Mouse (Mus musculus) olfactory bulb, adult 2 months (tissue): ENCODE measurements around the gene Phkg2. TPM values are rescaled to one million over a fixed set of nuclear protein-coding genes. Genes with fewer than 3 reads are reported as not detected.

Experiments used
- H3K27ac ChIP-seq: fragments of 200-500 bp; 2 replicates; pipeline ENCODE4 v1.5.1; 2012; ENCODE audit warnings: low read depth, low read length; ENCODE audit not compliant: insufficient read depth
- H3K4me1 ChIP-seq: fragments of 200-500 bp; 2 replicates; pipeline ENCODE4 v1.6.1; 2012; ENCODE audit warnings: low read length; ENCODE audit not compliant: control insufficient read depth, insufficient read depth
- H3K4me3 ChIP-seq: fragments of 200-500 bp; 2 replicates; pipeline ENCODE4 v1.5.1; 2012; ENCODE audit warnings: mild to moderate bottlenecking, low read depth, low read length, moderate library complexity; ENCODE audit not compliant: insufficient read depth
- CTCF ChIP-seq: fragments of 200-500 bp; IDR thresholded peaks from 2 replicates; pipeline ENCODE4 v1.5.1; 2012; ENCODE audit warnings: low read depth, mild to moderate bottlenecking, low read length, moderate library complexity; ENCODE audit not compliant: insufficient read depth
- POLR2A ChIP-seq: fragments of 200-500 bp; IDR thresholded peaks from 2 replicates; pipeline ENCODE4 v1.6.1; 2012; ENCODE audit warnings: mild to moderate bottlenecking, low read depth, low read length, moderate library complexity; ENCODE audit not compliant: insufficient read depth
- WGBS: fragments of 180-500 bp; shearing (Covaris S2); methylation state at CpG from one replicate; pipeline ENCODE4 v1.1.7; 2018; 5-methylcytosine and 5-hydroxymethylcytosine counted together
- polyA plus RNA-seq: library from polyadenylated mRNA; stranded (reverse); fragments of >200 nt; gene quantifications from 2 replicates; pipeline ENCODE4 v1.2.4, GENCODE M21; 2012; ENCODE audit warnings: low replicate concordance; ENCODE audit not compliant: missing spikeins, insufficient read depth, insufficient read length

Gene Phkg2
- polyA plus RNA-seq, 1 experiment: not detected

DNA sequence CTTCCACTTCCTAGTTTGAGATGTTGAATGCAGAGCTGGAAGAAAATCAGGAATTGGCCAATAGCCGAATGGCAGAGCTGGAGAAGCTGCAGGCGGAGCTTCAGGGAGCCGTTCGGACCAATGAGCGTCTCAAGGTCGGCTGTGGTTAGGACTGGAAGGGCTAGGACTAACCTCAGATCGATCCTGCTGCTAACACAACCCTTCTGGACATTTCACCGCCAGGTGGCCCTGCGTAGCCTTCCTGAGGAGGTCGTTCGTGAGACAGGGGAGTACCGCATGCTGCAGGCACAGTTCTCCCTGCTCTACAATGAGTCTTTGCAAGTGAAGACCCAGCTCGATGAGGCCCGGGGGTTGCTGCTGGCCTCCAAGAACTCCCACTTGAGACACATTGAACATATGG lies 19.4 kb downstream of the Phkg2 start:
- peaks cover 20% of the 10 kb centered on the region for H3K4me1 ChIP-seq
- 88% methylated on average over 14 of the region's 14 CpGs for WGBS

DNA sequence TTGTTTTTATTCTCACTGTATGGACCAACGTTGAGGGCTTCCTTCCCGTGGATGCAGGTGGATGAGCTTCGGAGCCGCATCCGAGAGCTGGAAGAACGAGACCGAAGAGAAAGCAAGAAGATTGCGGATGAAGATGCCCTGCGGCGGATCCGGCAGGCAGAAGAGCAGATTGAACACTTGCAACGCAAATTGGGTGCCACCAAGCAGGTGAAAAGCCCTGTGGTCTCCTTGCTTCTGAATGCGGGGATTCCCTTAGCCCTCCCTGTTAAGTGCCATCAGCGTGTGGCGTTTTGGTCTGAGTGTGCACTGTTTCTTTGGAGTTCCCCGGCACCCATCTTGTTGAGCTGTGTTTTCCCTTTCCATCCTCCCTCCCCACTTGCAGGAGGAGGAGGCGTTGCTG lies 23.6 kb downstream of the Phkg2 start:
- H3K4me1 ChIP-seq: no peaks in the 10 kb centered on the region; the same call in 1 of the 2 replicates
- no peak overlapping the region for H3K4me3 ChIP-seq
- 94% methylated on average over 17 of the region's 17 CpGs for WGBS
- TF ChIP-seq CTCF: no peak
- TF ChIP-seq POLR2A: no peak
- H3K27ac ChIP-seq: no peak overlapping the region

More for the DNA sequence above, 19.4 kb downstream of the Phkg2 start:
- Histone ChIP-seq H3K4me3 (no peak overlapping the region), H3K27ac (no peak overlapping the region)
- TF ChIP-seq POLR2A (no peak), CTCF (no peak)

DNA sequence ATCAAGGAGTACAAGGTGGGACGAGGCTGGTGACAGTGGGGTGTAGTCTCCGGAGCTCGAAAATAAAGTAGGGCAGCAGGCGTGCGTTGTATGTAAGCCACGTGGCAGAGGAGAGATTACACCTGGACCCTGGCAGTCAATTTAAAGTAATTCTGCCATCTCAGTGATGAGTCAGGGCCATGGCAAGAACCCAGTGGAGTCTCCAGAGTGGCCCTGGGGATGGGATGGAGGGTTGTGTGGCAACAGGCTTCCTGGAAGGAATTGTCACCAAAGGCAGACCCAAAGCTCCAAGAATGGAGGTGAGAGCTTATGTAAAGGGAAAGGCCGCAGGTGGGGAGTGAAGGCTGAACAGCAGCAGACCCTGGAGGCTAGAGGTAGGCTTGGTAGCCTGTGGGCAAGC lies 27.5 kb downstream of the Phkg2 start:
- TF ChIP-seq POLR2A (no peak), CTCF (no peak)
- no peak overlapping the region for H3K4me3 ChIP-seq
- 94% methylated on average over 7 of the region's 7 CpGs for whole genome bisulfite sequencing
- no peak overlapping the region for H3K27ac ChIP-seq
- H3K4me1 ChIP-seq: no peaks in the 10 kb centered on the region

- Histone ChIP-seq H3K27ac (no peak overlapping the region), H3K4me1 (no peaks in the 10 kb centered on the region), H3K4me3 (no peak overlapping the region)
- 83% methylated on average over 4 of the region's 4 CpGs for WGBS
- TF ChIP-seq POLR2A (no peak), CTCF (no peak)
Observed at GRCm38 (mm10) chr7:127601735-127602134, 28.6 kb downstream of the Phkg2 start.

DNA sequence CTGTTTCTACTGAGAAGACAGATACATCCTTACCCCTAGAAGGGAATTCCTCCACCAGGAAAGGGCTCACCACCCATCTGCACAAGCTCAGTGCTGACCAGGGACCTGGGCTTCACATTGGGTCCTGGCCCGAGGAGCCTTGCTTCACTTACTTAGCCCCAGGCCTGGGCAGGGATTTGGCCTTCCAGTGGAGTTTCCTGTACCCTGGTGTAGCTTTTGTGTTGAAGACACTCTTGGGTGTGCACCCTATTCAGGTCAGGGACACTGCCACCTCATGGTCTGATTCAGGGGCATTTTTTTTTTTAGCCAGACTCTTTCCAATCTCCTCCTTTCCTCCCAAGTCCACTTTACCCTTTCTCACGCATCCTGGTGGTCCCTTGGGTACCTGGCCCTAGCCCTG lies 29.8 kb downstream of the Phkg2 start:
- Histone ChIP-seq H3K27ac (no peak overlapping the region), H3K4me3 (no peak overlapping the region), H3K4me1 (no peaks in the 10 kb centered on the region)
- 83% methylated on average over 2 of the region's 2 CpGs for whole genome bisulfite sequencing
- no peak for TF ChIP-seq POLR2A
- TF ChIP-seq CTCF: no peak

GRCm38 (mm10) chr7:127604256-127604655 lies 31.1 kb downstream of the Phkg2 start:
- no peak overlapping the region for H3K27ac ChIP-seq
- no peak overlapping the region for H3K4me3 ChIP-seq
- 90% methylated on average over 10 of the region's 10 CpGs for WGBS
- no peak for TF ChIP-seq CTCF
- no peak for TF ChIP-seq POLR2A
- H3K4me1 ChIP-seq: no peaks in the 10 kb centered on the region

DNA sequence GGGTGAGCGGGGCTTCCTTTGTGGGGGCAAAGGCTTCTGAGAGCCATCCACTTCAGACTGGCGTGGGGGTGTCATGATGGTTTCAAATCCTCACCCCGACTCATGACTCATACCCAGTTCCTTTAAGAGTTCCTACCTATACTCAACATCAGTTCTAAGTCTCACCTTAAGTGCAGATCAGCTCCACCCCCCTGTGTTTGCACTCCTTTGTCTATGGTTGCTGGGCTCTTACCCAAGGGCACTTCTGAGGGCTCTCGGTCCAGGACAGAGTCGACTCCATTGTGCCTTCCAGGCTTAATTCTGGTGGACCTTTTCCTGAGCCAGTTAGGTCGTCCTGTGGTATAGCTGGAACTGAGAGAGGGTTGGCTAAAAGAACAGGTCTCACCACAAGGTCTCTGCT lies 34.0 kb downstream of the Phkg2 start:
- TF ChIP-seq CTCF: no peak
- Histone ChIP-seq H3K4me3 (no peak overlapping the region), H3K27ac (no peak overlapping the region), H3K4me1 (no peaks in the 10 kb centered on the region)
- 76% methylated on average over 6 of the region's 6 CpGs for WGBS

- H3K27ac ChIP-seq: no peak overlapping the region
- TF ChIP-seq CTCF: no peak
- no peak for TF ChIP-seq POLR2A
- H3K4me1 ChIP-seq: peaks cover 10% of the 10 kb centered on the region; the same call in 1 of the 2 replicates
- no peak overlapping the region for H3K4me3 ChIP-seq
- WGBS: 98% methylated on average over 29 of the region's 29 CpGs
Observed at GRCm38 (mm10) chr7:127611011-127611410, 37.9 kb downstream of the Phkg2 start.

DNA sequence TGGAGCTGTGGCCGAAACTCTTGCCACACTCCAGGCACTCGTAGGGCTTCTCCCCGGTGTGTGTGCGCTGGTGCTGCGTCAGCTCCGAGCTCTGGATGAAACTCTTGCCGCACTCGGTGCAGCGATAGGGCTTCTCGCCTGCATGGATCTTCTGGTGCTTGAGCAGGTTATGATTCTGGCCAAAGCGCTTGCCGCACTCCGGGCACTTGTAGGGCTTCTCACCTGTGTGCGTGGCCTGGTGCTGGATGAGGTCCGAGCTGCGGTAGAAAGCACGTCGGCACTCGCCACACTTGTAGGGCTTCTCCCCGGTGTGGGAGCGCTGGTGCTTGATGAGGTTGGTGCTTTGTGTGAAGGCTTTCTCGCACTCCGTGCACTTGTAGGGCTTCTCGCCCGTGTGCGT lies 38.4 kb downstream of the Phkg2 start:
- H3K4me3 ChIP-seq: no peak overlapping the region
- no peak overlapping the region for H3K27ac ChIP-seq
- no peak for TF ChIP-seq CTCF
- no peak for TF ChIP-seq POLR2A
- peaks cover 12% of the 10 kb centered on the region; the same call in 1 of the 2 replicates for H3K4me1 ChIP-seq
- WGBS: 96% methylated on average over 26 of the region's 26 CpGs

DNA sequence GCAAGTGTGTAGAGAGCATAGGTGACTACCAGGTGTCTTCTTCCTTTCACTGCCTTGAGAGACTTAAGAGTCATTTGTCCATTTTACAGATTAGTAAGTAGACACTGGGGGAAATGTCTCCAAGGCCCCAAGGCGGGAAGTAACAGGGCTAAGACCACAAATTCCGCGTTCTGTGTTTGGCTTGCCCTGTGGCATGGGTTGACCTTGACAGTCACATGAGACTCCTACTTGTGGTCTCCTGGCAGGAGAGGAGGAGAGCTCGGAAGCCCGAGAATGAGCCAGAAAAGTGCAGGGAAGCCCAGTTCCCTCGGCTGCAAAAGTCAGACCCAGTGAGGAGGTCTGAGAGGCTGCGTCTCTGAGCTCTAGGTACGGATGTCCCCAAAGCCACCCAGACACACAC lies 40.4 kb downstream of the Phkg2 start:
- Histone ChIP-seq H3K27ac (no peak overlapping the region), H3K4me3 (no peak overlapping the region), H3K4me1 (peaks cover 19% of the 10 kb centered on the region)
- WGBS: 79% methylated on average over 8 of the region's 8 CpGs
- no peak for TF ChIP-seq CTCF
- no peak for TF ChIP-seq POLR2A
